Mouse (Mus musculus) MEL (cell line): ENCODE measurements around the gene Kctd13. TPM values are rescaled to one million over a fixed set of nuclear protein-coding genes. Genes with fewer than 3 reads are reported as not detected.

Experiments
- BHLHE40 ChIP-seq: IDR thresholded peaks from 2 replicates; pipeline ENCODE4 v1.6.1; 2012; ENCODE audit warnings: low read depth, mild to moderate bottlenecking, inconsistent platforms, low read length, improper control_type of control experiment, borderline replicate concordance
- CTCF ChIP-seq, 3 experiments: IDR thresholded peaks in 2 of 3; conservative IDR thresholded peaks in 1 of 3; 2 replicates each; pipeline ENCODE4 v1.5.1; 2011 to 2012; ENCODE audit warnings: low read length in 3 of 3, low read depth in 2 of 3, mild to moderate bottlenecking in 2 of 3, improper control_type of control experiment in 1 of 3, inconsistent platforms in 1 of 3, mixed read lengths in 1 of 3, moderate library complexity in 1 of 3; ENCODE audit not compliant: control insufficient read depth in 1 of 3, insufficient read depth in 1 of 3, poor library complexity in 1 of 3, severe bottlenecking in 1 of 3
- E2F4 ChIP-seq: IDR thresholded peaks from 2 replicates; pipeline ENCODE4 v1.6.1; 2011; ENCODE audit warnings: low read depth, low read length, improper control_type of control experiment, borderline replicate concordance
- ELF1 ChIP-seq: IDR thresholded peaks from 2 replicates; pipeline ENCODE4 v1.6.1; 2014; ENCODE audit warnings: low read depth, mild to moderate bottlenecking, inconsistent platforms, low read length, improper control_type of control experiment, moderate library complexity
- ETS1 ChIP-seq: IDR thresholded peaks from 2 replicates; pipeline ENCODE4 v1.6.1; 2012; ENCODE audit warnings: low read depth, mild to moderate bottlenecking, inconsistent platforms, low read length, improper control_type of control experiment, moderate library complexity
- GATA1 ChIP-seq: IDR thresholded peaks from 2 replicates; pipeline ENCODE4 v1.6.1; 2011; ENCODE audit warnings: low read depth, low read length, improper control_type of control experiment
- HCFC1 ChIP-seq: IDR thresholded peaks from 2 replicates; pipeline ENCODE4 v1.6.1; 2012; ENCODE audit warnings: low read depth, mild to moderate bottlenecking, inconsistent platforms, low read length, improper control_type of control experiment, moderate library complexity
- JUND ChIP-seq: IDR thresholded peaks from 2 replicates; pipeline ENCODE4 v1.6.1; 2011; ENCODE audit warnings: low read depth, mild to moderate bottlenecking, improper control_type of control experiment, low read length
- MAZ ChIP-seq: IDR thresholded peaks from 2 replicates; pipeline ENCODE4 v1.6.1; 2012; ENCODE audit warnings: low read depth, mild to moderate bottlenecking, inconsistent platforms, low read length, improper control_type of control experiment
- MXI1 ChIP-seq: IDR thresholded peaks from 2 replicates; pipeline ENCODE4 v1.6.1; 2011; ENCODE audit warnings: mild to moderate bottlenecking, low read depth, low read length, improper control_type of control experiment
- MYB ChIP-seq: IDR thresholded peaks from 2 replicates; pipeline ENCODE4 v1.6.1; 2011; ENCODE audit warnings: mild to moderate bottlenecking, low read depth, low read length, improper control_type of control experiment
- MYC ChIP-seq: IDR thresholded peaks from 2 replicates; pipeline ENCODE4 v1.6.1; 2011; ENCODE audit warnings: low read depth, mild to moderate bottlenecking, low read length, improper control_type of control experiment, moderate library complexity
- NELFE ChIP-seq: IDR thresholded peaks from 2 replicates; pipeline ENCODE4 v1.6.1; 2011; ENCODE audit warnings: low read depth, low read length, improper control_type of control experiment
- NRF1 ChIP-seq: IDR thresholded peaks from 2 replicates; pipeline ENCODE4 v1.6.1; 2014; ENCODE audit warnings: low read depth, mild to moderate bottlenecking, inconsistent platforms, low read length, improper control_type of control experiment, moderate library complexity; ENCODE audit not compliant: poor library complexity, insufficient read depth, severe bottlenecking
- POLR2AphosphoS5 ChIP-seq: IDR thresholded peaks from 2 replicates; pipeline ENCODE4 v1.6.1; 2012; ENCODE audit warnings: low read depth, borderline replicate concordance, mild to moderate bottlenecking, inconsistent platforms, low read length, moderate library complexity, mixed read lengths
- RAD21 ChIP-seq: IDR thresholded peaks from 2 replicates; pipeline ENCODE4 v1.6.1; 2011; ENCODE audit warnings: mild to moderate bottlenecking, low read depth, low read length, improper control_type of control experiment
- RCOR1 ChIP-seq: IDR thresholded peaks from 2 replicates; pipeline ENCODE4 v1.6.1; 2012; ENCODE audit warnings: low read depth, mild to moderate bottlenecking, inconsistent platforms, low read length, improper control_type of control experiment
- SIN3A ChIP-seq: IDR thresholded peaks from 2 replicates; pipeline ENCODE4 v1.6.1; 2012; ENCODE audit warnings: low read length, improper control_type of control experiment, inconsistent platforms
- SMC3 ChIP-seq: IDR thresholded peaks from 2 replicates; pipeline ENCODE4 v1.6.1; 2011; ENCODE audit warnings: low read depth, low read length, improper control_type of control experiment
- TAL1 ChIP-seq: IDR thresholded peaks from 2 replicates; pipeline ENCODE4 v1.6.1; 2012; ENCODE audit warnings: mild to moderate bottlenecking, inconsistent platforms, low read length, moderate library complexity, mixed read lengths
- UBTF ChIP-seq: IDR thresholded peaks from 2 replicates; pipeline ENCODE4 v1.6.1; 2012; ENCODE audit warnings: low read depth, mild to moderate bottlenecking, inconsistent platforms, low read length, improper control_type of control experiment, moderate library complexity, borderline replicate concordance; ENCODE audit not compliant: insufficient read depth
- USF1 ChIP-seq: IDR thresholded peaks from 2 replicates; pipeline ENCODE4 v1.6.1; 2014; ENCODE audit warnings: low read depth, mild to moderate bottlenecking, inconsistent platforms, low read length, improper control_type of control experiment, moderate library complexity
- ZMIZ1 ChIP-seq: IDR thresholded peaks from 2 replicates; pipeline ENCODE4 v1.6.1; 2012; ENCODE audit warnings: low read depth, mild to moderate bottlenecking, inconsistent platforms, low read length, improper control_type of control experiment, moderate library complexity
- ZNF384 ChIP-seq: IDR thresholded peaks from 2 replicates; pipeline ENCODE4 v1.6.1; 2012; ENCODE audit warnings: low read depth, mild to moderate bottlenecking, inconsistent platforms, low read length, improper control_type of control experiment
- polyA plus RNA-seq, 2 experiments: library from polyadenylated mRNA; stranded (reverse) in 1 of 2; unstranded in 1 of 2; fragments of >175 nt in 1 of 2; fragments of >200 nt in 1 of 2; gene quantifications; 2 replicates each; pipeline versions ENCODE4 v1.2.1 to v1.2.4; 2012; ENCODE audit warnings: low replicate concordance in 2 of 2, low read depth in 1 of 2; ENCODE audit not compliant: insufficient read length in 2 of 2, insufficient read depth in 1 of 2, missing spikeins in 1 of 2
- total RNA-seq: library from RNA; depleted of rRNA; stranded (reverse); fragments of 300-350 nt; gene quantifications from 2 replicates; pipeline ENCODE4 v1.2.3, GENCODE M21; 2012

Kctd13 gene
- total and polyA plus RNA-seq, 3 experiments = 17.7 to 26.2 TPM; not detected in 1

GRCm38 (mm10) chr7:126884286-126885164, 44.2 kb upstream of the Kctd13 start, which contains the start of gene Taok2 (continued):
- no peak for TF ChIP-seq BHLHE40
- TF ChIP-seq ETS1 = peak; percentile 68
- peak; percentile 91 for TF ChIP-seq SIN3A
- TF ChIP-seq JUND = no peak
- TF ChIP-seq ZMIZ1 = peak; percentile 89
- peak; percentile 46; the same call in 1 of the 2 replicates for TF ChIP-seq USF1
- TF ChIP-seq POLR2AphosphoS5 = no peak
- TF ChIP-seq SMC3 = no peak
- TF ChIP-seq HCFC1 = peak; percentile 77
- TF ChIP-seq E2F4 = peak; percentile 96
- no peak for TF ChIP-seq RCOR1
- no peak; the same call in 1 of the 2 replicates for TF ChIP-seq MAZ
- no peak for TF ChIP-seq MYB
- no peak for TF ChIP-seq ZNF384
- 0 out of 2 replicates have a peak, but pooled peaks have one; percentile 48 for TF ChIP-seq ELF1
- no peak for TF ChIP-seq TAL1
- TF ChIP-seq RAD21 = no peak
- no peak for TF ChIP-seq CTCF (IDR thresholded peaks at IDR 0.05 in 2 of 3, conservative IDR thresholded peaks at IDR 0.05 in 1 of 3; ENCODE audit: control insufficient read depth in 1 of 3, insufficient read depth in 1 of 3, low read depth in 2 of 3, low read length in 3 of 3, poor library complexity in 1 of 3, severe bottlenecking in 1 of 3)
- TF ChIP-seq MXI1 = peak; percentile 77
- peak; percentile 95 for TF ChIP-seq NRF1
- TF ChIP-seq GATA1 = no peak
- peak; percentile 87 for TF ChIP-seq MYC
- TF ChIP-seq NELFE = peak; percentile 80
- no peak for TF ChIP-seq UBTF
